Mouse (Mus musculus) liver, adult (tissue): ENCODE measurements around the gene Hoxd8.

ENCODE experiments used
- GATA4 ChIP-seq: IDR thresholded peaks from 2 replicates; pipeline ENCODE4 v1.6.1; 2014; ENCODE audit warnings: mild to moderate bottlenecking, low read length; ENCODE audit not compliant: insufficient replicate concordance

Hoxd8 gene

DNA sequence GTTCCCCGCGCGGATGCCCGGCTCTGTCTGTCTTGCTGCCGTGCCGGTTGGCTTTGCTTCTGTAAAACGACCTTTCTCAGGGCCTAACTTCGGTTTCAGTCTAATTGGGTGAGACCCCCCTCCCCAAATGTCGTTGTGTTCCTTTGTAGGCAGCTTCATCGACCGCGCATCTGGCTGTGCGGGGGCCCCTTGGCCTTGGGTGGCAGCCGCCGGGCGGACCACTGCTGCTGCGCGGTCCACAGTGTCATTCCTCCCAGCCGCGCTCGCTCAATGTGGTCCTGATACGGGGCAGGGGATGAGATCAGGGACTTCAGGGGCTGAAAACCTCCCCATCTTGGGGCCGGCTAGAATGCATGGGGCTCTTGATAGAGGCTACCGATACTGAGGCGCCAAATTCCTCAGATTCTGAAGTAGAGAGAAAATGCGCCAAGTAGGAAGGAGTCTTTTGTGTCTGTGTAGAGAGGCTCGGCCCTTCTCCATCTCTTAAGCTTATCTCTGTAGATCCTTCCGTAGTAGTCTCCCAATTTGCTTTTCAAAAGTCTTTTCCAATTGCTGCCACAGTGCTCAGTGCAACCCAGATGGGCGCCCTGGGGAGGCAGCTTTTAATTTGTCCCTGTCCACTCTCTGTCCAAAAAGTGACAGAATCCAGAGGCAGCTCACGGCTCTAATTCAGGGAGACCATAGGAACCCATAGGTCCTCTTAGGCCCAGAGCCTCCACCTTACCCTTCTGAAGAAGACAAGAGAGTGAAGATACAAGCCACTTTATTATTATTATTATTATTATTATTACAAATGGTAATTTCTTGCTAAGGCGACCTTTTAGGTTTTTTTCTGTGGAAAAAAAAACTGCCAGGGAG, 16.5 kb upstream of the Hoxd8 start:
- no peak for TF ChIP-seq GATA4

DNA sequence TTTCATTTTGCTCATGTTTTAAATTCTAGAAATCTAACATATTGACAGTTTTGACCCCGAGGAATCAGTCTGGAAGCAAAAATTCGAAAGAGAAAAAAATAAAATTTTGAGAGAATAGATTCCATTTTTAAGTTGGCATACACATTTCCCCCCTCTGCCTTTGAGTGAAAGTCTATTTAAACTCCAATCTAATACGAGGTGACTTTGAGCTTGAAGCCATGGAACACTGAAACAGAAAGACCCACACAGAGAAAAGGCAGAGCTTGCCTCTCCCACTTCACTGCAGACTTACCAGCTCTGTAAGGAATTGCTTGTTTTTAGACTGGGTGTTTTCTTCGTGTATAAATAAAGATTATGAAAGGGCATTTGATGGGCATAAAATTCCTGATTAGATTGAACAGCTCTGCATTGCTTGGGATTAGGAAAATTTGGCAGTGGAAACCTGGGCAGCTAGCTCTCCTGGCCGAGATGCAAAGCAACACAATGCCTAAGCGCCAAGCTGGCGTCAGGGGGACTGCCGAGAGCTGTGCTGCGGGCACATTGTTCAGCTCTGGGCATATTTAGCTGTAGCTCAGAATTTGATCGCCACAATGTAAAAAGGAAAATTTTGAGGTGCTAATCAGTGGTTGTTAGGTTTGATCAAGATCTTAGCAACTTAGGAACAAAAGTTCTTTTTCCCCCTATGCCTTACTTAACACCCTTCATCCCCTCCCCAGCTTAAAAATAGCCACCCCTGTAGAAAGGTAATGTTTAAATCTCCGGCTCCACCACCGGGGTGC, 15.4 kb upstream of the Hoxd8 start:
- TF ChIP-seq GATA4, result no peak

DNA sequence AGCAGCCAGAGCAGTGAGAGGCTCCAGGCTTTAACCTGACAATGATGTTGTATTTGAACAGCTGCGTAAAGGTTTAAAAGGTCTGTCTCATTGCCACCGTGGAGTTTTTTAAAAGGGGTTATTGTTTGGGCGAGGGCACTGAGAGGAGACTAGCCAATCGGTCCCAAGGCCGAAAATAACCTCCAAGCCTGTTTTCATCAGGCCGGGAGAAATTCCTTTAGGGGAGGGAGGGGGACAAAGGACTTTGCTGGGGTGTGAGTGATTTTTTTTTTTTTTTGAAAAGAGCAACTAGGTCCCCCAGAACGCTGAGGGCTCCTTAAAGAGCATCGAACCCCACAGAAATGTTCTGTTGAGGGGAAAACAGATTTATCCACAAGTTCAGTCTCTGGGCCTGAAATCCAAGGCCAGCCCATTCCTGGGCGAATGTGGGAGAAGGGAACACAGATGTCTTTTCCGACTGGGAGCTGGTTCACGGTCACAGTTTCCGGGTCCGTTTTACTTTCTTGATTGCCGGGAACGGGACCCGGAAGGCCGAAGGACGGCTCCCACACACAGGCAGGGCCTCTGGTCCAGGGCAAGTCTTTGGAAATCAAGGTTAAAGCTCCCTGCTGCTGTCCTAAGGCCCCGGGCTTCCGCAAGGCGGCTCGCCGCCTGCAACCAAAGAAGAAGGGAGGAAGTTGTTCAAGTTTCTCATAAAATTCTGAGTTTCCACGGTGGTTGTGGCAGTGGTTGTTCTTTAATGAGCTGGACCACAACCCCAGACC, 14.7 kb upstream of the Hoxd8 start:
- no peak for TF ChIP-seq GATA4

DNA sequence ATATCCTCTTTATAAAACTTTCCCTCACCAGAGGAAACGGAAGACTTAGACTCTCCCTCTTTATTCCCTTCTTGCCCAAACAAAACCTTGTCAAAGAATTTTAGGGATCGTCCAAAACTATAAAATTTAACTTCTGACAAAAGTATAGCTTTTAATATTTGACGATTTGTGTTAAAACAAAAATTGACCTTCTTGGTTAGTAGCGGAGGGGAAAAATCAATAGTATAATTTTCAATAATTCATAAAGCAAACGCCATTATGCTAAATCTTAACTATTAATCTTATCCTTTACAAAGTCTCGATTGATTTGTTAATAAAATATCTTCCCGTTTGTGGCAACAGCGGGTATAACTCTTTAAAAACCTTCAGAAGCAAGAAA, 14.1 kb upstream of the Hoxd8 start:
- no peak for TF ChIP-seq GATA4

DNA sequence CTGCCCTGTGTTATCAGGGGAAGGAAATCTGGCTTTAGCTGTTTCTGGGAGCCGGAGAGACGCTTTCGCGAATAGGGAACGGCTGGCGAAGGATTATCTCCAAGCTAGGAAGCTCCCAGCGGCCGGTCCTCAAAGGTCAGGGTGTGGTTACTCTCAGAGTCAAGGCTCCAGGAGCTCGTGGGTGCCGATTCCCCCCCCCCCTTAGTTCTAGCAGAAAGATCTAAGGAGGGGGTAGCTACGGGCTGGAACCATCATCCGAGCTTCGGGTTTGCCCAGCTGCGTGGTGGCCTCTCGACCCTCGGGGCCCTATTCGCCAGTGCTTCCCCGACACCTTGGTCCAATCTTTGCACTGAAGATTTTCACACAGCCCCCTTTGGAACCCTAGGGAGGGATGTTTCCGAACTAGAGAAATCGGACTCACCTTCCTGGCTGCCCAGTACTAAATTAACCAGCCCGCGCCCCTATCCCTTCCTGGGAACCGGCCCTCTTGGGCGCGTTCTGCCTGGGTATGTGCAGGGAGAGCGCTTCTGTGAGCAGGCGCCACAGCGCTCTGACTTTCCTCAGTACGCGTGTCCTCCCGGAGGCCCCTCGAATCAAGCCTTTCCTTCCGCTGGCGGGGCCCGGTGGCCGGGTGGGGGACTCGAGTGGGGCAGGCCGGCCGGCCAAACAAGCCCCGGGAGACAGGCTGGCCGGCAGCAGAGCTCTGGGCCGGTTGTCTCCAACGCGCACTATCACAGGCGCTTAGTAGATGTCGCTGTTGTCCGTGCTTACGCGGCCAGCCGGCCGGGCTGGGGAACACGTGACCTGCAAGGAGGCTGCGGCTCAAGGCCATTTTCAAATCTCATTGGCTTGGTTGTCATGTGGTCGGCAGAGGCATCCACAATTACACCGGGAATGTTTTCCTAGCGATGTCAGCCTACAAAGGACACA, 13.1 kb upstream of the Hoxd8 start, which contains the start of gene Hoxd10:
TSS of gene Hoxd10 (plus strand) at position 903 of the 930 bp plus-strand sequence.
- TF ChIP-seq GATA4, result no peak

DNA sequence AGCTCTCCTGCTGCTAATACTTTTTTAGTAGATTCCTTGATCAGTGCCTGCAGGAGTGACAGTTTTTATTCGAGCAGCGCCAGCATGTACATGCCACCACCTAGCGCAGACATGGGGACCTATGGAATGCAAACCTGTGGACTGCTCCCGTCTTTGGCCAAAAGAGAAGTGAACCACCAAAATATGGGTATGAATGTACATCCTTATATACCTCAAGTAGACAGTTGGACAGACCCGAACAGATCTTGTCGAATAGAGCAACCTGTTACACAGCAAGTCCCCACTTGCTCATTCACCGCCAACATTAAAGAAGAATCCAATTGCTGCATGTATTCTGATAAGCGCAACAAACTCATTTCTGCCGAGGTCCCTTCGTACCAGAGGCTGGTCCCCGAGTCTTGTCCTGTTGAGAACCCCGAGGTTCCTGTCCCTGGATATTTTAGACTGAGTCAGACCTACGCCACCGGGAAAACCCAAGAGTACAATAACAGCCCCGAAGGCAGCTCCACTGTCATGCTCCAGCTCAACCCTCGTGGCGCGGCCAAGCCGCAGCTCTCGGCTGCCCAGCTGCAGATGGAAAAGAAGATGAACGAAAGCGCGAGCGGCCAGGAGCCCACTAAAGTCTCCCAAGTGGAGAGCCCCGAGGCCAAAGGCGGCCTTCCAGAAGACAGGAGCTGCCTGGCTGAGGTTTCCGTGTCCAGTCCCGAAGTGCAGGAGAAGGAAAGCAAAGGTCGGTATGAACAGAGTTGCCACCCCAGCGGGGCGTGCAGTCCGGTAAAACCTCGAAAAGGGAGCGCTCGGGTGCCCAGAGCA, 12.2 kb upstream of the Hoxd8 start:
- TF ChIP-seq GATA4, result no peak

DNA sequence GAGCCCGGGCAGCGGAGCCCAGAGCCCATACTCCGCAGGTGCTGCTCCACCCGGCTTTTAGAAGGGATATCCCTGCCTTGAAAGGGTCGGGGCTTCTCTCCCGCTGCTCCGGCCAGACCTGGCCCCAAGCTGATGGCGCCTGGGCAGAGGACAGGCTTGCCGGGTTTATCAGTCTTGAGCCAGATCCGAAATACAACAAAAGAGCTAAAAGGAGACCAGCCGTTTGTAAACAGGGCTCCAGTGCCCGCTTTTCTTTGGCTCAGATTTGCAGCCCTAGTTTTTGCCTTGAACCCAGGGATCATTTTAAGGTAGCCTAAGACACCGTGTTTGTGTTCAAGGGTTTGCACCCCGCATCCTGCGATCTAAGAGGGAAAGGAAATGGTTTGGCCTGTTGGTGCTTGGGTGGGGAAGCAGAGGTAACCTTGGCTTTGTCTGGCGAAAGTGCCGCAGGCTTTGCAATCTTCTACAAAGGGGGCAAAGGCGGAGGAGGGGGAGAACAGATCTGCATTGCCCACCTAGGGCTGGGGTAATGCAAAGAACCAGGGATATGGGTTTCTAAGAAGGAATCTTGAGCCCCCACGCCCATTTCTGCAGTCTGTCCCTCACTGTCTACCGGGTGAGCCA, 11.5 kb upstream of the Hoxd8 start:
- TF ChIP-seq GATA4, result no peak

DNA sequence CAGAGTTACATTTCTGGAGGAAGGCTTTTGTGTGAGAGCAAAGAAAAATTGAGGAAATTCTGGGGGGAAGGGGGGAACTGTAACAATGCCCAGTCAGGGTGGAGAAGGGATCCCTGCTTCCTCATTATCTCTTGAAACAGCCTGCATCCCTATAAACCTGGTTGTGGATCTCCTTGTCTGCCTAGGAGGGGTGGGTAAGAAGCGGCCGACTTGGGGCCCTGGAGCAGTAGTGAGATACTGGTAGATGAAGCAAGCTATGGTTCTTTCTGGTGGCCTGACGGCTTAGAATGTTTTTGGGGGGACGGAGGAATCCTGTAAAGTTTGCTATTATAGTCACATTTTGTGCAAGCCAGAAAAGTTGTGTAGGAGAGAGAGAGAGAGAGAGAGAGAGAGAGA, 11.0 kb upstream of the Hoxd8 start:
- no peak for TF ChIP-seq GATA4

DNA sequence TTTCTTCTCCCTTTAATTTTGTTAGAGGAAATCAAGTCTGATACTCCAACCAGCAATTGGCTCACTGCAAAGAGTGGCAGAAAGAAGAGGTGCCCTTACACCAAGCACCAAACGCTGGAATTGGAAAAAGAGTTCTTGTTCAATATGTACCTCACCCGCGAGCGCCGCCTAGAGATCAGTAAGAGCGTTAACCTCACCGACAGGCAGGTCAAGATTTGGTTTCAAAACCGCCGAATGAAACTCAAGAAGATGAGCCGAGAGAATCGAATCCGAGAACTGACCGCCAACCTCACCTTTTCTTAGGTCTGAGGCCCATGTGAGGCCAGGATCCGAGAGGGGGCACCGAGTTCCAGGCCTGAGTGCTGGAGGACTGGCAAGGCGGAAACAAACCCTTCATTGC, 10.3 kb upstream of the Hoxd8 start:
- TF ChIP-seq GATA4, result no peak

DNA sequence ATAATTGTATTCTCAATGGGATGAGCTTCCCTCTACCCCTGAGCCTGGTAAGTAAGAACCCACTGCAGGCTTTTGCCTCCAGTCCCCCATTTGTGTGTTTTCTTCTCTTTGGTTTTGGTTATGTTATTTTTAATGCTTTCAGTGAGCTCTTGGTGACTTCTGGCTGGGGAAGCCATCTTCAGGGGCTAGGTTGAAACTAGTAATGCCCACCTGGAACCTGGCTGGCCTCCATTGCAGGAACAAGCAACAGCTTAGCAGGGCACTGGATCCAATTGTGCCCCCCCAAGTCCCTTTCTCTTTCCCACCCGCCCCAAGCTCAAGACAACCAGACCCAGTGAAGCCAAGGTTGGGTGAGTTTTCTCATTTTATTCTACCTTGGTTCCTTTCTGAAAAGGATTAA, 9.0 kb upstream of the Hoxd8 start:
- no peak for TF ChIP-seq GATA4

DNA sequence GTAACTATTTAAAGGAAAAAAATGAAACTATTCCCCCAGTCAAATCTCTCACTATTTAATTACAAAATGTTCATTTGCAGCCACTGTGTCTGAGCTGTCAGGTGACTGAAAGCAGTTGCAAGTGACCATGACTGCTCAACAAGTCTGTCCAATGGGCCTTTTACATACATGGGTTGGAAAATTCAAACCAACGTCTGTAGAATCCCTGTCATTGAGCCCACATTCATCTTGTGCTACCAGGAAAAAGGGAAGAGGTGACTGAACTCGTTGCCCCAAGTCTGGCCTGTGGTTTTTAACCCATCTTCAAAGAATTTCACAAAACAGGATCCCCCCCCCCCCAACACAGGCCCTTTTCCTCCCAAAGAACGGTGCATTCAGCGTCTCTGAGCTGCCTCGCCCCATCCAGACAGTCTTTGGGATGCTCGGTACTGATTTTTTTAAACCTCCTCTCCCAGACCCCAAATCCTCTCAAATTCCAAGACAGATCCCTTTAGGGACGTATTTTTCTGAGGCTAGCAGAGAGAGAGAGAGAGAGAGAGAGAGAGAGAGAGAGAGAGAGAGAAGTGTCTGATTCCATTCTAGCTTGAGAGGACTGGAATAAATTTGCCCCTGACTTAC, 8.5 kb upstream of the Hoxd8 start:
- no peak for TF ChIP-seq GATA4

DNA sequence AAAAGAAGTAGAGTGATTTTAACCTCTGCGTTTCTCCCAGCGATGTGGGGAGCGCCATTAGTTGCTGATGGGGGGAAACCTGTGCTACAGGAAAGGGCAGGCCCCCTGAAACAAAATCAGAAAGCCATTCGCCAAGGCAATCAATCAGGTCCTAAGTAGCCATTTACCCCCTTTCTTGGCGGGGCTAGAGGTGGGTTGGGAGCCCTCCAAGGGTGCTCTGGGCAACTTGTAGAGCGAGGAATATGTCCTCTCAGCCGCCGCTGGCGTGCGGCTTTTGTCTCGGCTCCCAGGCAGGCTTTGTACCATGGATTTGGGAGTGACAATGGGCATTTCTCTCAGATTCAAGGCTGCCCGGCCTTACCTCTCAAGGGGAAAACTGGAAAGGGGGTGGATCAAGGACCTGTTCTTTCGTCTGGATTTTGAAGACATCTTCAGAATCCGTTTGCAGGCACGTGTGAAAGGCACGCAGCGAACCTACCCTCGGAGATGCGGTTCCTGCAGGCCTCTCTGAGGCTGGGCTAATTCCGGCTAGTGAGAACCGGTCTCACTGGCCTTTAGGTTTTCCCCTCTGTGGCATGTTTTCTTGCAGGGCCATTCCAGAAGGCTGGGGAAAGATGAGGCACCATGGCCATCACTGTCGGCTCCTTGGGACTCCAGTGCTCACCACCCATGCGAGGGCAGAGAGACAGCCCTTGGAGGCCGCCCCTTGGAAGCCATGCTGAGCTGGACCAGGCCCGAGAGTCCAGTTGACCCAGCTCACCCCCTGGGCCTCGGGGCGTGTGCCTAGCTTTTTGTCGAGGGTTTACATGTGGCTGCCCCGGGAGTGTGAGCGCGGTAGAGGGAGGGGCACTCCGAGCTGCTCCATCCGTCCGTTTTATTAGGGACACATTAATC, 7.7 kb upstream of the Hoxd8 start:
- TF ChIP-seq GATA4, result no peak
